ENCODE assay signal across 8 mouse cellular contexts in the genomic region with DNA sequence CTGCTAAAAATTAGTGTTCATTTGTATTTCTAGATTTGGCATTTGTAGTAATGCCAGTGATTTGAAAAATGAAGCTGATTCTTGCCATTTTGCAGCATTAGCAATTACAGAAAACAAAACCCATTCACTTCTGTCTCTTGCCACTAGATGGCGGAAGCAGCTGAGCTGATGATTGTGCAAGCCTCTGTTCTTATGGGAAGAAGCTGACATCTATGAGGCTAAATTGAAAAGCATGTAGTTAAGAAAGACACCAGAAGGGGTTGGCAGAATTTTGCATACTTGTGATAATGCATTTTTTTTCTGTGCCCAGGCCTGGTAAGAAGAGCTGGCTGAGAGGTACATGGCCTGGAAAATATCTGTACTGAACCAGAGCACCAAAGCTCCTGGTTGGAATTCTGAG.
DNase-seq lines count a peak whose midpoint lies in the region; ATAC-seq and TF ChIP-seq lines count a peak whose summit lies in the region.

No protein-coding gene starts in this region.

- H3K9ac ChIP-seq in forebrain, embryonic 12.5 days, result no peak overlapping the region
- no peak overlapping the region for H3K9ac ChIP-seq in intestine, postnatal 0 days (ENCODE audit: low read depth, low read length)
- H3K9ac ChIP-seq in midbrain, embryonic 15.5 days, result no peak overlapping the region

- no peak overlapping the region for H3K4me2 ChIP-seq in forebrain, embryonic 12.5 days
- no peak overlapping the region for H3K4me2 ChIP-seq in intestine, postnatal 0 days (replicated peaks; ENCODE audit: low read depth)
- no peak overlapping the region for H3K4me2 ChIP-seq in midbrain, embryonic 15.5 days

- no peaks in the 10 kb centered on the region for H3K27me3 ChIP-seq in spleen, adult 2 months (ENCODE audit: control insufficient read depth, insufficient read depth, low read length)
- no peaks in the 10 kb centered on the region for H3K27me3 ChIP-seq in forebrain, embryonic 12.5 days
- H3K27me3 ChIP-seq in intestine, postnatal 0 days (replicated peaks; ENCODE audit: control insufficient read depth, insufficient read depth, low read length), result no peaks in the 10 kb centered on the region
- H3K27me3 ChIP-seq in midbrain, embryonic 15.5 days (replicated peaks), result no peaks in the 10 kb centered on the region

- H3K27ac ChIP-seq in spleen, adult 2 months (ENCODE audit: insufficient read depth, low read length), result no peak overlapping the region
- H3K27ac ChIP-seq in forebrain, embryonic 12.5 days, result no peak overlapping the region
- H3K27ac ChIP-seq in intestine, postnatal 0 days (ENCODE audit: low read depth, low read length), result no peak overlapping the region
- H3K27ac ChIP-seq in midbrain, embryonic 15.5 days, result no peak overlapping the region

- H3K9me3 ChIP-seq in forebrain, embryonic 12.5 days, result no peaks in the 10 kb centered on the region
- no peaks in the 10 kb centered on the region for H3K9me3 ChIP-seq in intestine, postnatal 0 days (ENCODE audit: control insufficient read depth)
- no peaks in the 10 kb centered on the region for H3K9me3 ChIP-seq in midbrain, embryonic 15.5 days

- no peaks in the 10 kb centered on the region for H3K4me1 ChIP-seq in spleen, adult 2 months (ENCODE audit: control insufficient read depth, insufficient read depth, insufficient read length)
- H3K4me1 ChIP-seq in forebrain, embryonic 12.5 days, result no peaks in the 10 kb centered on the region
- H3K4me1 ChIP-seq in intestine, postnatal 0 days (replicated peaks; ENCODE audit: control insufficient read depth, insufficient read depth, low read length), result no peaks in the 10 kb centered on the region
- H3K4me1 ChIP-seq in midbrain, embryonic 15.5 days, result no peaks in the 10 kb centered on the region

- no peaks in the 10 kb centered on the region for H3K36me3 ChIP-seq in spleen, adult 2 months (ENCODE audit: control insufficient read depth, insufficient read depth, low read length)
- no peaks in the 10 kb centered on the region for H3K36me3 ChIP-seq in forebrain, embryonic 12.5 days (replicated peaks)
- H3K36me3 ChIP-seq in intestine, postnatal 0 days (ENCODE audit: control insufficient read depth, insufficient read depth), result no peaks in the 10 kb centered on the region
- no peaks in the 10 kb centered on the region for H3K36me3 ChIP-seq in midbrain, embryonic 15.5 days (replicated peaks)

- ATAC-seq in forebrain, embryonic 12.5 days (ENCODE audit: low FRiP score), result peak; percentile 85
- ATAC-seq in intestine, postnatal 0 days, result no peak
- ATAC-seq in midbrain, embryonic 15.5 days (replicated peaks), result peak; percentile 89

- TF ChIP-seq CTCF in spleen, adult 2 months (IDR thresholded peaks at IDR 0.05; ENCODE audit: extremely low read depth, insufficient read depth, insufficient read length, insufficient replicate concordance), result peak; percentile 2; the same call in 1 of the 2 replicates
- TF ChIP-seq CTCF in intestine, postnatal 0 days (IDR thresholded peaks at IDR 0.05; ENCODE audit: low read depth), result peak; percentile 96

- H3K4me3 ChIP-seq in spleen, adult 2 months (ENCODE audit: extremely low read depth, insufficient read depth, insufficient read length), result no peak overlapping the region
- H3K4me3 ChIP-seq in forebrain, embryonic 12.5 days (replicated peaks), result no peak overlapping the region
- no peak overlapping the region for H3K4me3 ChIP-seq in intestine, postnatal 0 days (ENCODE audit: low read depth, low read length)
- H3K4me3 ChIP-seq in midbrain, embryonic 15.5 days, result no peak overlapping the region

- intact Hi-C loops in left cerebral cortex, postnatal 25 days (cut with DNase I), result loop anchor here (5.0 kb wide), 3 partner anchors 145 to 635 kb away; no protein-coding TSS in a partner anchor

- 0% methylated on average over 1 of the region's 1 CpGs for WGBS in spleen, adult 2 months
- WGBS in forebrain, embryonic 12.5 days, result 0% methylated on average over 1 of the region's 1 CpGs
- 0% methylated on average over 1 of the region's 1 CpGs for WGBS in intestine, postnatal 0 days
- WGBS in midbrain, embryonic 15.5 days, result 3% methylated on average over 1 of the region's 1 CpGs

- no peak for TF ChIP-seq POLR2A in spleen, adult 2 months (IDR thresholded peaks at IDR 0.05; ENCODE audit: low read depth, low read length)

- peak in 1 of 2 experiments; percentile 4 for DNase-seq in spleen, adult 2 months (ENCODE audit: low read depth in 1 of 2, low spot score in 2 of 2)
- DNase-seq in spleen, adult 12 weeks (ENCODE audit: low spot score), result no peak
- DNase-seq in c-Kit-positive CD71-negative TER-119-negative erythroid progenitor cells, embryonic 14.5 days (ENCODE audit: low read depth), result peak; percentile 63
- peak; percentile 70 to 89 for DNase-seq in left cerebral cortex, postnatal 25 days (ENCODE audit: low spot score in 2 of 2)
- DNase-seq in thymus, postnatal 14 days, result peak; percentile 22
